Mouse (Mus musculus): Measurements from ENCODE around the gene Rhbdl1.

DNA sequence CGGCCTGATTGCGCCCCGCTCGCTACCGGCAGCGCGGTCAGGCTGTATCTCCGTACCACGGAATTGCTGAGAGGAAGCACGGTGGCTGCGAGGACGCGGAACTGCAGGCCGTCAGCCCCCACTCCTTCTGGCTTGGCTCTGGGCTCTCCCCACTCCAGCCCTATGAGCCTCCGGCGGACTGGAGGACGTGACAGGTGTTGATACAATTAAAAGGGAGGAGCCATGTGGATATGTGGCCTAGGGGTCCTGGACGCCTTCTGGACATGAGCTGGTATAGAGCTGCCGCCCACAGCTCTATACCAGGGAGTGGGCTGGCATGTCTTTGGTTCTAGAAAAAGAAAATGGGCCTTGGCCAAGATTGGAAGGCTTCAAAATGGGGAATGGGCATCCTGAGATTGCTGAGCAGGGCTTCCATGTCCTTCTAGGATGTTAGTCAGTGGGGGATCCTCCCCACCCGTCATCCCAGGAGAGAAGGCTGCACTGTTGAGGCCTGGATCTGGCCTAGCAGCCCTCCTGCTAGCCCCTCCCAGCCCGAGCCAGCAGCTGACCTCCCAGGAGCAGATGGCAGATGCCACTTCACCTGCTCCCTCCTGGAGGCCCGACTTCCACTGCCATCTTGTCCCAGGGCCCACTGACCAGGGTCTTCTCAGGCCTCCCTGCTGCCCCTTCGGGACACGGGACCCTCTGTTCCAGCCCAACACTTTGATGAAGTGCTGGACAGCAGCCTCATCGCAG is 27.3 kb downstream of the Rhbdl1 start:
- no peak for TF ChIP-seq CTCF (IDR thresholded peaks at IDR 0.05; ENCODE audit: low read depth, low read length)
- no peak for TF ChIP-seq POLR2A (IDR thresholded peaks at IDR 0.05; ENCODE audit: extremely low read depth, insufficient read depth, low read length)

Data from liver, adult 2 months (tissue).